Mouse (Mus musculus) lung, adult 10 weeks (tissue): ENCODE data around the gene Smg6. TPM values are rescaled to one million over a fixed set of nuclear protein-coding genes. Genes with fewer than 3 reads are reported as not detected.

Experiments
- polyA plus RNA-seq: library from polyadenylated mRNA; stranded (reverse); fragments of 350-450 nt; fragmentation: Illumina TruSeq; extraction: RNeasy Lipid Tissue Mini Kit (QIAGEN cat#74804); gene quantifications from one replicate; pipeline ENCODE4 v1.2.3, GENCODE M21; 2014; ENCODE audit warnings: low read depth, low replicate concordance; ENCODE audit not compliant: insufficient read depth

Smg6 gene
- 11.0 TPM for polyA plus RNA-seq

DNA sequence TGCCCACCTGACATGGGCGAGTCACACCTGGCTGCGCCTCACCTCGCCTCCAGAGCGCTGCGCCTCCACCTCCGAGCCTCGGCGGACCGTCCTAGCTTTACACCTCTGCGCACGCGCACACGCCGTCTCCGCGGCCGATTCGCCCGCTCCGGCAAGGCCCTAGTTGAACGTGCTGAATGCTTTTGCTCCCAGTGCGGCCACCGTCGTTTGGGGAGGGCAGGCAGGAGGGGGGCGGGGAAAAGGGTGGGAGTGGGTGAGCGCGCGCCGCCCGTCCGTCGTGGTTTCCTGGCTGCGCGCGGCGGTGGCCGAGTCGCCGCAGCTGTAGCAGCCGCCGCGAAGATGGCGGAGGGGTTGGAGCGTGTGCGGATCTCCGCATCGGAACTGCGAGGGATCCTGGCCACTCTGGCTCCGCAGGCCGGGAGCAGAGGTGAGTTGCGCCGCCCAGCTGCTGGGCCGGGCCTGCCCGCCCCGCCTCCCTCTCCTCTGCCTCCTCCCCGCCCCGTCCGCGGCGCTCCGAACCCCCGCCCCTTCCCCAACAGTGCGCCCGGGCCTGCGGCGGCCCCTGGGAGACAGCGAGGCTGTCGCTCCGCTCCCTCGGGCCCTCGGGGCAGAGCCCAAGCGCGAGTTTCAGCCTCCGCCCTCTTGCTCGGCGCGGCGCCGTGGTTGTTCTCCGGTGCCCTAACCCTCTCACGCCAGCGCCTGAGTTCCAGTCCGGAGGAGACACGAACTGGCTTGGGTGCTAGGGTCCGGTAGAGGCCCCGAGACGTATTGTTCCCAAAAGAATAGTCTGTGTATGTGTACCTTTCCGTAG is at the start of gene Smg6, which contains the start of gene Srr:
TSS of gene Smg6 (plus strand) at position 247 of the 811 bp plus-strand sequence.
TSS of gene Srr (minus strand) at position 372 of the 811 bp plus-strand sequence.

DNA sequence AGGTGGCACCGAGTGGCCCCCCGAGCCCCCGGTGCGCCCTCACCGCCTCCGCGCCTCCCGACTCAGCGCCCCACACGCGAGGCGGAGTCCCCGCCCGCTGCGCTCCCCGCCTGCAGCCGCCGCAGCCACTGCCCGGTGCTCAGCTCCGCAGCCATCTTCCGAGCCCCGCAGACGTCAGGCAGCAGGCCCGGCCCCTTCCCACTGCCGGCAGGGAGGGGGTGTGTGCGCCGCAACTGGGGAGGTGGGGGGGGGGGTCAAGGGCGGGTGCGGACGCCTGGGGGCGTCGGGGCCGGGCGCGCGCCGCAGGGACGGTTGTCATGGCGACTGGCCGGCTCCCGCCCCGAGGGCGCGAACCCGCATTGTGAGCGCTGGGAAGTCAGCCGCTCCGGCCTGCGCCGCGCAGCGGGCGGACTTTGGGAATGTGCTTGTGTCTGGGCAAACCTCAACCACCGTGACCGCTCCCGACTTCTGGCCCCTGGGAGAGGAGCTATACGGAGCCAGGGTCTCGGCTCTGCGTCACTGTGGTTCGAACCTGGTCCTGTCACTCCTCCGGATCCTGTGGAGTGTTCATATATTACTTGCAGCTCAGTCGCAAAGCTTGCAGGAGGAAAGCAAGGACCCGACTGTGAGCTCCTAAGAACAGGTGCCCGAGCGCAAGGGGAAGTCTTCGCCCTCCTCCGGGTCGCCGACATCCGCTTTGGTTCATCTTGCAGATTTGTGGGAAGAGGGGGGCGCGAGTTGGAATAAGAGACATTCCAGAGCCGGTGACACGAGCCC is 28.5 kb upstream of the Smg6 start, which contains the start of gene Sgsm2:
TSS of gene Sgsm2 (minus strand) at position 160 of the 777 bp plus-strand sequence.

DNA sequence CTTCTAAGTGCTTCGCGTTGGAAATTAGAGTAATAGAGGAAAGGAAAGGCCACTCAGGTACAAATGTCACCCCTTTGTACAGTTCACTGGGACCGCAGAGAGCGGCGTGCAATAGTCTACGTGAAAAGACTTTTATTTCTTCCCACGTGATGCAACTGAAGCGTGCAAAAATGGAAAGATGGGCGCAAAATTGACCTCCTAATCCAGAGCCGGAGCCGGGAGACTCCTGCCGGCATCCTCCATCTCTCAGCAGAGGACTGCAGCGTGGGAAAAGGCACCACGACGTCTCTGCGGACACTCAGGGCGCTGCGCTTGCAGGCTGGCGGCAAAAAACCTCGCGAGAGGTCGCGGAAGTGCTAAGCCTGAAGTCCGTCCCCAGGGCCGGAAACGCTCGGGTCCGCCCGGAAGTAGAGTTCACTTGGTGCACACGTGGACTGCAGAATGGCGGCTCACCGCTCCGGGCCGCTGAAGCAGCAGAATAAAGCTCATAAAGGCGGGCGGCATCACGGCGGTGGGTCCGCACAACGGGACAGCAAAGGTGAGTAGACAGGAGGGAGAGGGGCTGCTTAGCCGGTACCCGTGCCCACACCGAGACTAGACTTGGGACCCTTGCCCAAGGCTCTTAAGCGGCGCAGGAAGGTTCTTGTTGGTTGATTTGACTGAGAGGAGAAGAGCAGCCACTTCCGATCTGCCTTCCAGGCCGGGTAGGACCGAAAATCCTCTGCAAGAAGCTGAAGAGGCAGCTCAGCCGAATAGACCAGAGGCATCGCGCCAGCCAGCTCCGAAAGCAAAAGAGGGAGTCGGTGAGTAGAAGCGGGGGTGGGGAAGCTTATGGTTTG is 27.7 kb upstream of the Smg6 start, which contains the start of gene Tsr1:
TSS of gene Tsr1 (plus strand) at position 394 of the 839 bp plus-strand sequence.

DNA sequence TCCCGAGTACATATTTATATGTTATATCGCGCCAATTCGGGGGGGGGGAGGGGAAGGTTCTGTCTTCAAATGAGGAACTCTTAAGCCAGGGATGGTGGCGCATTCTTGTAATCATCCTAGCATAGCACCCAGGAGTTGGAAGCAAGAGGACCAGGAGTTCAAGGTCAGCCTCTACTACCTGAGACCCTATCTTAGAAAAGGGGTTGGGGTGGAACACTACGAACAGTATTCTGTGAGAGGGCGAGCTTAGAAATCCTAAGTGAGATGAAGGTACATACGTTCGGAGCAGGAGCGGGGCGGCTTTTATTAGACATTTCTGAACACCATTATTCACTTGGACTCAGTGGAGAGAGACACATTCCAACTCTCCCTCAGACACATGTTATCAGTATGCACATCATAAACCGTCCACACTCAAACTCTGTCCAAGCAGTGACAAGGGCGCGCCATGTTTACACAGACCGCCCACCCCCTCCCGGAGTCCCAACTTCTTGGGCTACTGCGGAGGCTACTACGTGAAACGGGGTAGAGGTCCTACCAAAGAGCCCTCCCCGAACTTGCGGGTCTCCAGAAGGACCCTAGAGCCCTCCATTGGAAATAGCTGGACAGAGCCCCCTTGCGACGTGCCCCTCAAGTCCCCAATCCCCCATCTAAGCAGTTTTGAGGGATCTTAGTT is 243.9 kb downstream of the Smg6 start, which contains the start of gene Hic1:
TSS of gene Hic1 (minus strand) at position 115 of the 676 bp plus-strand sequence.

DNA sequence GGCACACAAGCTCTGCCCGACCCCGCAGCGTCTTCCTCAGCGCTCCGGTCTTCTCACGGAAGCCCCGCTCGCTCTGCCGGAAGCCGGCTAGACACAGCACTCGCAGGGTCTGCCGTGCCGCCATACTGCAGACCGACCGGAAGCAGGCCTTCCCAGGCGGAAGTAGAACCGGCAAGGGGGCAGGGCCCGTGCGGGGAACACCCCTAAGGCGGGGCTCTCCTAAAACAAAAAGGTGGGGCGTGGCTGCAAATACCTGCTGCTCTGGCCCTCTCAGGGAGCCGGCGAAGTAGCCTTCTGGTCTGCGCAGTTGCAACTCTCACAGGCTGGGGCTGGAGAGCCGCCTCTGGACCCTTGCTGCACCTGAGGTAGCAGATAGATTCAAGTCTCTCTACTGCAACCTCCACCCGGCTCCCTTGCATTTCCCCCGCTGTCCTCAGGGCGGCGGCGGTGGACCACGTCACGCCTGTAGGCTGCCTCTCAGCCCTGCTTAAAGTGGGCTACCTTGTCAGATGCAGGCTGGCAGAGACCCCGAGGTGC is 253.1 kb downstream of the Smg6 start, which contains the start of gene Ovca2:
TSS of gene Ovca2 (minus strand) at position 164 of the 537 bp plus-strand sequence.

DNA sequence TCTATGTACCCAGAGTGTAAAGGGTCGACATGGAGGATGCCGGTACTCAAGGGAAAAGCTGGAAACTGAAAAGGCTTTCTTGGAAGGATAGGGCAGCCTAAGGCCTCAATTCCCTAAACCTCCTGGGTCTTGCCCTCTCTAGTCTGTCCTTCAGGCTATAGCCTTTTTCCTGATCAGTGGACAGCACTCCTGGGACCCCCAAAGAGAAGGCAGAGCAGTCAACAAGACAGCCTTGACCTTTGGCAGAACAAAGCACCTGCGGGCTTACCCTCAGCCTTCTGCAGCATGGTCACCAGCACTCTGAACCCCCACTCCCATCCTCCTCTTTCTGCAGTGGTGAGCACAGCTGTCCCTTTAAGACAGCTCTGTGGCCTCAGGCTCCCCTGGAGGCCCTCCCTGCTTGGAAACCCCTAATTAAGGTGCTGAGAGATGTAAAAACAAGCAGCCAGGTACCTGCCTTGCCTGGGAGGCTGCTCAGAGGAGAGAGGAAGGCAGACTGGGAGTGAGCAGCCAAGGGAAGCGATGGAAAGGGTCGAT is 265.4 kb downstream of the Smg6 start, which contains the start of gene Dph1:
TSS of gene Dph1 (minus strand) at position 337 of the 537 bp plus-strand sequence.

DNA sequence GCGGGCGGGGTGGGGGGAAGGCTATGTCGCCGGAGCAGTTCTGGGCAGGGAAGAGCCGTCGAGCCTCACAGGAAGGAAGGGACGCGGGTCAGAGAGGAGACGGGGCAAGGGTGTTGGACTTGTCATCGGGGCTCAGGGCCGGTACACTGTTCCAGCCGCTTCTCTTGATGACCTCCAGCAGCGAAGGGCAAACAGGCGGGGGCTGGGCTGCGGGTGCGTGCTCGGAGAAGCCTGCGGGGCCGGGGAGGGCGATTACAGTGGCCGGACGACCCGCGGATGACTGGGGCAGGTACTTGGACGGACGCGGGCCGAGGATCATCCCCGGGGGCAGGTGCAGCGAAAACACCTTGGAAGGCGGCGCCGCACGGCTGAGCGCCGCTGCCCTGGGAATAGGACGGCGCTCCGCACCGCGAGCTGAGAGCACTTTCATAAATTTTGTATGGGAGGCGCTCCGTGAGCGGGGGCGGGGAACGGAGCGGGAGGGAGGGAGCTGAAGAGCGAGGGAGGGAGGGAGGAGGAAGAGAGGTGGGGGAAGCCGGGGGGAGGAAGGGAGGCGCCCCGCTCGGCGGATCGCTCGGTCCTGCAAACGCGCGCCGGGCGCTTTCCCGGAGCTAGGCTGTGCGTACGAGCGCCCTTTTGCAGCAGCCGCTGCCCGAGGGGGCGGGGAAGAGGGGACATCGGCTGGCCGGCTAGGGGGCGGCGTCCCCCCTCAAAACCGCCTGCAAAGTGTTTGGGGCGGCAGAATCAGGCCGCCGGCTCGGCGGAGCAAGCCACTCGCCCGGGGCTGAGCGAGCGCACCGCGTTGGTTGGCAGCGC is 267.8 kb downstream of the Smg6 start, which contains the start of gene Rtn4rl1:
TSS of gene Rtn4rl1 (plus strand) at position 528 of the 816 bp plus-strand sequence.

Other genes starting within 250 kb of the Smg6 start
- 42.4 TPM for gene Pafah1b1, start 201.2 kb upstream of the Smg6 start, polyA plus RNA-seq
- gene Mettl16, start 155.0 kb upstream of the Smg6 start, polyA plus RNA-seq = 7.0 TPM
- gene Mnt, start 94.9 kb upstream of the Smg6 start, polyA plus RNA-seq = 6.4 TPM
- 4.6 TPM for gene Sgsm2, start 28.8 kb upstream of the Smg6 start, polyA plus RNA-seq
- 9.1 TPM for gene Tsr1, start 27.8 kb upstream of the Smg6 start, polyA plus RNA-seq
- 10.4 TPM for gene Srr, start 125 bp downstream of the Smg6 start, polyA plus RNA-seq
- 6.4 TPM for gene Hic1, start 243.7 kb downstream of the Smg6 start, polyA plus RNA-seq